Comparison of ENCODE assay signal across 9 mouse cellular contexts in genomic region chr13:52531121-52531520, GRCm38 (mm10). TPM values are rescaled to one million over a fixed set of nuclear protein-coding genes. Genes with fewer than 3 reads are reported as not detected.
DNase-seq lines count a peak whose midpoint lies in the region; ATAC-seq and TF ChIP-seq lines count a peak whose summit lies in the region.
"Had no signal": no experiment of that assay in that cellular context is flagged by ENCODE, and none has a peak within 500 bp of the region (broad histone marks: within the 10 kb centered on the region; RNA-seq: fewer than 3 reads in every experiment).

Gene Diras2 (minus strand): TSS chr13:52531279.

- H3K4me1 ChIP-seq in heart, embryonic 15.5 days (replicated peaks), result peaks cover 11% of the 10 kb centered on the region
- 0 out of 2 replicates have a peak, but pooled peaks cover 4% of the 10 kb centered on the region for H3K4me1 ChIP-seq in hindbrain, embryonic 11.5 days (replicated peaks; ENCODE audit: control insufficient read depth, insufficient read depth, low read length)
- H3K4me1 ChIP-seq in liver, embryonic 14.5 days (replicated peaks; ENCODE audit: control insufficient read depth in 2 of 2, insufficient read depth in 2 of 2, low read length in 1 of 2), result no peaks in the 10 kb centered on the region

- TF ChIP-seq POLR2A in brain, embryonic 14.5 days (IDR thresholded peaks at IDR 0.05; ENCODE audit: borderline replicate concordance, extremely low read depth, insufficient read depth, insufficient read length, poor library complexity, severe bottlenecking), result no peak

- peak within 1 kb of the TSS; percentile 98 for H3K4me2 ChIP-seq in heart, embryonic 15.5 days
- H3K4me2 ChIP-seq in hindbrain, embryonic 11.5 days (replicated peaks; ENCODE audit: low read depth, low read length), result peak within 1 kb of the TSS; percentile 83
- peak within 1 kb of the TSS; percentile 57 for H3K4me2 ChIP-seq in liver, embryonic 14.5 days (ENCODE audit: low read depth)

- DNase-seq in heart, postnatal 10 days, result no peak
- peak; percentile 31 for DNase-seq in brain, embryonic 14.5 days (ENCODE audit: low read depth)
- DNase-seq in hindbrain, embryonic 11.5 days (ENCODE audit: low spot score), result no peak
- DNase-seq in liver, embryonic 14.5 days (ENCODE audit: low read depth in 3 of 3, low spot score in 3 of 3), result no peak
- no peak for DNase-seq in embryo, embryonic 11 days
- DNase-seq in urinary bladder, postnatal 4 days (ENCODE audit: low spot score in 2 of 2), result no peak

- intact Hi-C loops in heart, postnatal 10 days (cut with DNase I), result no loop called here

- TF ChIP-seq CTCF in brain, embryonic 14.5 days (IDR thresholded peaks at IDR 0.05; ENCODE audit: borderline replicate concordance, extremely low read depth, insufficient read depth, insufficient read length), result no peak
- no peak for TF ChIP-seq CTCF in liver, embryonic 14.5 days (IDR thresholded peaks at IDR 0.05; ENCODE audit: low read depth)

- peak within 1 kb of the TSS; percentile 57 for H3K9ac ChIP-seq in heart, embryonic 15.5 days
- H3K9ac ChIP-seq in hindbrain, embryonic 11.5 days (ENCODE audit: low read depth, low read length), result peak within 1 kb of the TSS; percentile 62
- no peak within 1 kb of the TSS for H3K9ac ChIP-seq in liver, embryonic 14.5 days (replicated peaks)

- no peaks in the 10 kb centered on the region for H3K36me3 ChIP-seq in heart, embryonic 15.5 days
- H3K36me3 ChIP-seq in hindbrain, embryonic 11.5 days (ENCODE audit: control insufficient read depth, insufficient read depth, low read length), result no peaks in the 10 kb centered on the region
- no peaks in the 10 kb centered on the region for H3K36me3 ChIP-seq in liver, embryonic 14.5 days (replicated peaks; ENCODE audit: control insufficient read depth, insufficient read depth, low read depth)

- ATAC-seq in heart, embryonic 15.5 days (replicated peaks; ENCODE audit: insufficient number of reproducible peaks, insufficient read depth, low FRiP score, low read depth), result no peak
- no peak for ATAC-seq in hindbrain, embryonic 11.5 days (ENCODE audit: low FRiP score)
- ATAC-seq in liver, embryonic 14.5 days (ENCODE audit: insufficient read depth), result no peak
- no peak for ATAC-seq in erythroid progenitor cell, adult 5-6 weeks (replicated peaks; ENCODE audit: low FRiP score, poor library complexity, severe bottlenecking)

- no peak for TF ChIP-seq EP300 in liver, embryonic 14.5 days (IDR thresholded peaks at IDR 0.05; ENCODE audit: low read depth)

- 32% methylated on average over 9 of the region's 9 CpGs for WGBS in heart, embryonic 15.5 days
- 59% methylated on average over 9 of the region's 9 CpGs for WGBS in hindbrain, embryonic 11.5 days
- 36% methylated on average over 9 of the region's 9 CpGs for WGBS in liver, embryonic 14.5 days (ENCODE audit: insufficient replicate concordance)

- H3K27me3 ChIP-seq in heart, embryonic 15.5 days, result peaks cover 18% of the 10 kb centered on the region
- peaks cover 14% of the 10 kb centered on the region for H3K27me3 ChIP-seq in hindbrain, embryonic 11.5 days (ENCODE audit: control insufficient read depth, insufficient read depth, low read length)
- H3K27me3 ChIP-seq in liver, embryonic 14.5 days (ENCODE audit: control insufficient read depth, insufficient read depth, low read length), result peaks cover 10% of the 10 kb centered on the region

- no peaks in the 10 kb centered on the region for H3K9me3 ChIP-seq in heart, embryonic 15.5 days (replicated peaks)
- no peaks in the 10 kb centered on the region for H3K9me3 ChIP-seq in hindbrain, embryonic 11.5 days (ENCODE audit: control insufficient read depth, low read length)
- no peaks in the 10 kb centered on the region for H3K9me3 ChIP-seq in liver, embryonic 14.5 days (ENCODE audit: control insufficient read depth, low read length)

- H3K27ac ChIP-seq in heart, embryonic 15.5 days, result no peak within 1 kb of the TSS
- H3K27ac ChIP-seq in hindbrain, embryonic 11.5 days (ENCODE audit: low read depth, low read length), result no peak within 1 kb of the TSS
- no peak within 1 kb of the TSS for H3K27ac ChIP-seq in liver, embryonic 14.5 days

- H3K4me3 ChIP-seq in heart, embryonic 15.5 days, result peak within 1 kb of the TSS; percentile 58
- peak within 1 kb of the TSS; percentile 42 for H3K4me3 ChIP-seq in hindbrain, embryonic 11.5 days (ENCODE audit: low read depth, low read length)
- peak within 1 kb of the TSS; percentile 18 to 27; a peak in 3 of 4 replicates for H3K4me3 ChIP-seq in liver, embryonic 14.5 days (ENCODE audit: insufficient read depth in 1 of 2, low read depth in 2 of 2, low read length in 2 of 2)

RNA-seq across cellular contexts. Expression of gene Diras2, which starts in this region (rescaled TPM):
- polyA plus RNA-seq in heart, embryonic 15.5 days (2015; fragmentation: Nextera tagmentation; extraction: Ambion mirVana), result 0.33 and 1.1 TPM in 2 replicates
- total RNA-seq in heart, postnatal 10 days (2021), result 1 to 10 TPM in 1 of 2 experiments, under 1 TPM in 1; 0.79 to 1.4 TPM
- polyA plus RNA-seq in brain, embryonic 14.5 days (2012; rRNA removed), result 11.0 and 18.1 TPM in 2 replicates
- 0.24 and 0.40 TPM in 2 replicates for polyA plus RNA-seq in hindbrain, embryonic 11.5 days (2014; fragmentation: Nextera tagmentation; extraction: Ambion mirVana)
- 0.16 and 0.20 TPM in 2 replicates for polyA plus RNA-seq in liver, embryonic 14.5 days (2012; rRNA removed)
- polyA plus RNA-seq in liver, embryonic 14.5 days (2014; fragmentation: Nextera tagmentation; extraction: Ambion mirVana), result 0.03 and 0.06 TPM in 2 replicates
- total RNA-seq in erythroid progenitor cell, adult 5-6 weeks (2015; ENCODE audit: low replicate concordance), result 0.36 TPM in 1 of 2 replicates, not detected in the other
- 0.13 TPM in 1 of 2 replicates, not detected in the other for total RNA-seq in erythroid progenitor cell, adult 5-6 weeks (2017; ENCODE audit: low replicate concordance)
- polyA plus RNA-seq: Patski had no signal
